Mouse (Mus musculus) liver, embryonic 12.5 days (tissue): ENCODE results near the gene Pccb. TPM values are rescaled to one million over a fixed set of nuclear protein-coding genes. Genes with fewer than 3 reads are reported as not detected.

Source experiments
- ATAC-seq: fragments of 200-750 bp; cut with Nextera tagmentation; 2 replicates; pipeline ENCODE4 v1.8.0; 2017; ENCODE audit warnings: moderate number of reproducible peaks, mild to moderate bottlenecking, moderate library complexity
- H3K27ac ChIP-seq: fragments of 300-500 bp; sonication (generic); 2 replicates; pipeline ENCODE4 v1.5.1; 2016; ENCODE audit warnings: mild to moderate bottlenecking
- H3K27me3 ChIP-seq: fragments of 300-500 bp; sonication (generic); replicated peaks from 2 replicates; pipeline ENCODE4 v1.6.1; 2016; ENCODE audit warnings: mild to moderate bottlenecking, moderate library complexity
- H3K36me3 ChIP-seq: fragments of 300-500 bp; sonication (generic); 2 replicates; pipeline ENCODE4 v1.6.1; 2016; ENCODE audit warnings: mild to moderate bottlenecking, moderate library complexity
- H3K4me1 ChIP-seq: fragments of 300-500 bp; sonication (generic); 2 replicates; pipeline ENCODE4 v1.6.1; 2016
- H3K4me2 ChIP-seq: fragments of 300-500 bp; sonication (generic); 2 replicates; pipeline ENCODE4 v1.6.1; 2016; ENCODE audit warnings: mild to moderate bottlenecking, moderate library complexity
- H3K4me3 ChIP-seq: fragments of 300-500 bp; sonication (generic); 2 replicates; pipeline ENCODE4 v1.5.1; 2016; ENCODE audit warnings: mild to moderate bottlenecking, moderate library complexity
- H3K9ac ChIP-seq: fragments of 300-500 bp; sonication (generic); 2 replicates; pipeline ENCODE4 v1.6.1; 2016; ENCODE audit warnings: mild to moderate bottlenecking, moderate library complexity
- H3K9me3 ChIP-seq: fragments of 300-500 bp; sonication (generic); replicated peaks from 2 replicates; pipeline ENCODE4 v1.6.1; 2016; ENCODE audit warnings: mild to moderate bottlenecking, moderate library complexity
- WGBS: fragments of 180-500 bp; shearing (Covaris S2); methylation state at CpG from one replicate; pipeline ENCODE4 v1.1.7; 2016; ENCODE audit not compliant: insufficient replicate concordance; 5-methylcytosine and 5-hydroxymethylcytosine counted together
- polyA plus RNA-seq: library from polyadenylated mRNA; unstranded; fragments of >200 nt; fragmentation: Nextera tagmentation; extraction: Ambion mirVana; gene quantifications from 2 replicates; pipeline ENCODE4 v1.2.1, GENCODE M21; 2016

Pccb gene
- polyA plus RNA-seq, 1 experiment from 2014 or later = 7.2 TPM

DNA sequence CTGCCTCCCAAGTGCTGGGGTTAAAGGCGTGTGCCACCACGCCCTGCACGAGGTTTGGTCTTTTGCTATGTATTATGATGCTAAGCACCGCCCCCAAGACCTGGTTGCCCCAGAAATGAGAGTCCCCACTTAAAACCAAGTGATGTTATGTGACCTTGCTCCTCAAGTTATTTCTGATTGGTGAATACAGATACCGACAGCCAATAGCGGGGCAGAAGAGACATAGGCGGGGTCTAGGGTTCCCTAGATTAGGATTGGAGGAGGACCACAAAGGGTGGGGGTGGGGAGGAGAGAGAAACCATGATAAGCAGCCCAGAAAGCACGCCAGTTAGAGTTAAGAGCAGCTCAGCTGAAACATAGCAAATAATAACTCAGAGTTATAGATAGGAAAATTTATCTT lies 31.9 kb downstream of the Pccb start:
- peaks cover 19% of the 10 kb centered on the region for H3K36me3 ChIP-seq
- H3K4me2 ChIP-seq = no peak overlapping the region
- H3K27me3 ChIP-seq = no peaks in the 10 kb centered on the region
- no peak for ATAC-seq
- no peak overlapping the region for H3K4me3 ChIP-seq
- no peak overlapping the region for H3K27ac ChIP-seq
- H3K9ac ChIP-seq = no peak overlapping the region
- WGBS = 83% methylated on average over 8 of the region's 8 CpGs
- no peaks in the 10 kb centered on the region for H3K4me1 ChIP-seq
- H3K9me3 ChIP-seq = peaks cover 13% of the 10 kb centered on the region

DNA sequence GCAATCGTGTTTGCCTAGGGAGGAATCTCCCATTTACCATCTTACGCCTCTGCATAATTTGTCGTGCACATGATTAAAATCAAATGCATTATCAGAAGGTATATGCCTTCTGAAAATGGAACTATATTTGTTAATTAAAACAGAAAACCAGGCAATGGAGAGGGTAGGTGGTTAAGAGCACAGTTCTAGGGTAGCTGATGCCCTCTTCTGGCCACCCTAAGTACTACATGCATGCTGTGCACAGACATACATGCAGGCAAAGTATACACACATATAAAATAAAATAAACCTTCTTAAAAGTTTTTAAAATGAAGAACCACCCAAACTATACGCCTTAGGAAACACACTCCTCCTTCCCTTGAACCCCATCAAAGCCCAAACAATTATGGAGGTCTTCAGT lies 32.6 kb downstream of the Pccb start:
- no peak for ATAC-seq
- Histone ChIP-seq H3K27ac (no peak overlapping the region), H3K9me3 (peaks cover 13% of the 10 kb centered on the region), H3K9ac (no peak overlapping the region), H3K4me2 (no peak overlapping the region), H3K36me3 (peaks cover 19% of the 10 kb centered on the region), H3K27me3 (no peaks in the 10 kb centered on the region), H3K4me3 (no peak overlapping the region), H3K4me1 (no peaks in the 10 kb centered on the region)
- WGBS = 86% methylated on average over 4 of the region's 4 CpGs

DNA sequence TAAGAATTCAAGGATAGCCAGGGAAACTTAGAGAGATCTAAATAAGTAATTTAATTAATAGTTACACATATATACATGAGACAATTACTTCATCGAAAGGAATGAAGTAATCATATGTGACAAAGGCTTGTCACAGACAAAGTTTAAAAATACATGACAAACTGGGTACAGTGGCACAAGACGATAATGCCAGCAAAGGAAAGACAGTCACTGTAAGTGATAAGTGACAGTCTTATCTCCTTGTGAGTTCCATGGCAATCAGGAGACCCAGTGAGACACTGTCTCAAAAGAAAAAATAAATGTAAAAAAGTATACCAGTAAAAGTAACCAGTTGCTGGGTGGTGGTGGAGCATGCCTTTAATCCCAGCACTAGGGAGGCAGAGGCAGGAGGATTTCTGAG lies 37.6 kb downstream of the Pccb start:
- Histone ChIP-seq H3K9me3 (no peaks in the 10 kb centered on the region), H3K27me3 (no peaks in the 10 kb centered on the region), H3K4me1 (peaks cover 12% of the 10 kb centered on the region; the same call in 1 of the 2 replicates), H3K36me3 (peaks cover 24% of the 10 kb centered on the region), H3K9ac (no peak overlapping the region), H3K27ac (no peak overlapping the region), H3K4me2 (no peak overlapping the region), H3K4me3 (no peak overlapping the region)
- ATAC-seq = peak; percentile 68
- 43% methylated on average over 2 of the region's 2 CpGs for WGBS

DNA sequence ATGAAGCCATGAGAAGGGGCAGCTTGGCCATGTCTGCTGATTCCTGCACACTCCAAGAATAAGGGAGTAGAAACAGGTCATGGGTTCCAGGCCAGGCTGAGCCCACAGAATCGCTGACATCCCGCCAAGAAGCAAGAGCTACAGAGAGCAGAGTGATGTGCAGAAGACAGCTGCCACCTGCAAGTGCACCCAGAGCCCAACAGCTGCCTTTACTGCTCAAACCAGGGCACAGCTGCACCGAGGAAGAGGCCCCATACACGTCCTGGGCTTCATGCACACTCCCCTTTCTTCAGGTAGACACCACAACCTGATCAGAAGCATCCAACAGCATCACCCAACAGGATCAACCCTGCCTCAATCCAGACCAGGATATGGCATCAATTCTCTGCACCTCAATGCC lies 40.8 kb downstream of the Pccb start:
- Histone ChIP-seq H3K9me3 (no peaks in the 10 kb centered on the region), H3K4me2 (no peak overlapping the region), H3K27me3 (no peaks in the 10 kb centered on the region), H3K9ac (no peak overlapping the region), H3K4me1 (peaks cover 12% of the 10 kb centered on the region; the same call in 1 of the 2 replicates), H3K36me3 (peaks cover 28% of the 10 kb centered on the region), H3K27ac (no peak overlapping the region), H3K4me3 (no peak overlapping the region)
- ATAC-seq = no peak
- 72% methylated on average over 4 of the region's 4 CpGs for WGBS

DNA sequence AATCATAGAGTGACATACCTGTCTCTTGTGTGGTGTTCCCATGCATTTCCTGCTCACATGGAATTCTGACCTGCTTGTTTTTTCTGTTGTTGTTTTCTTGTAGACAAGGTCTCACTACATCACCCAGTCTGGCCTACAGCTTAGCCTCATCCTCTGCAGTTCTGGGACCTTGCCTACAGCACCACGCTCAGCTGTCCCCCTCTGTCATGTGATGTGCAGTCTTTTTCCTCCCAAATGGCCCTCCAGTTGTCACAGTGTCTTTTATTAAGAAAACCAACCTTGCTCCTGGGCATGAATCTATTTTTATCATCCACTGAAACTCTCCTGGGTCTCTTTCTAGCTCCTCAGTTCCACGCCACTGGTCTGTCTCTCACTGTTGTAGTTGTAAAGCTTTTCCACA lies 42.5 kb downstream of the Pccb start:
- H3K36me3 ChIP-seq = peaks cover 19% of the 10 kb centered on the region
- no peaks in the 10 kb centered on the region for H3K27me3 ChIP-seq
- H3K27ac ChIP-seq = no peak overlapping the region
- H3K9me3 ChIP-seq = no peaks in the 10 kb centered on the region
- H3K4me3 ChIP-seq = no peak overlapping the region
- no peak overlapping the region for H3K4me2 ChIP-seq
- ATAC-seq = no peak
- H3K9ac ChIP-seq = no peak overlapping the region
- 69% methylated on average over 2 of the region's 2 CpGs for WGBS
- peaks cover 21% of the 10 kb centered on the region for H3K4me1 ChIP-seq

DNA sequence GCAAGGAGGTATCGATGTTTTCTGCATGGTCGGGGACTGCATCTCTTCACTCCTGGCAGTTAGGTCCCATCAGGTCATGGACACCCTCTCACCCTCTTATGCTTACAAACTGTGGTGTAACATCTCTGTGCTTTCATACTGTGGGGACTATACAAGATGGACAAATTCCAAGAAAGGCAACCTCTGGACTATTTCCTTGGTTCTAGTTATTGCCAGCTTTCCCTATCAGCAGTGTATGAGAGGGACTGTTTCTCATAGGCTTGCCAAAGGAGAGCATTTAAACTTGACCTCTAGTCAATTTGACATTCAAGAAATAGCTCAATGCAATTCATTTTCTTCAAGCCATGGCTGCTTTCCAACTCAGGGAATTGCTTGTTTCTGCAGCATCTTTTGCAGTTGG lies 43.4 kb downstream of the Pccb start:
- H3K4me1 ChIP-seq = peaks cover 17% of the 10 kb centered on the region
- H3K27ac ChIP-seq = no peak overlapping the region
- ATAC-seq = no peak
- H3K4me3 ChIP-seq = no peak overlapping the region
- peaks cover 19% of the 10 kb centered on the region for H3K36me3 ChIP-seq
- no peak overlapping the region for H3K4me2 ChIP-seq
- H3K9me3 ChIP-seq = no peaks in the 10 kb centered on the region
- 81% methylated on average over 2 of the region's 2 CpGs for WGBS
- no peak overlapping the region for H3K9ac ChIP-seq
- no peaks in the 10 kb centered on the region for H3K27me3 ChIP-seq

DNA sequence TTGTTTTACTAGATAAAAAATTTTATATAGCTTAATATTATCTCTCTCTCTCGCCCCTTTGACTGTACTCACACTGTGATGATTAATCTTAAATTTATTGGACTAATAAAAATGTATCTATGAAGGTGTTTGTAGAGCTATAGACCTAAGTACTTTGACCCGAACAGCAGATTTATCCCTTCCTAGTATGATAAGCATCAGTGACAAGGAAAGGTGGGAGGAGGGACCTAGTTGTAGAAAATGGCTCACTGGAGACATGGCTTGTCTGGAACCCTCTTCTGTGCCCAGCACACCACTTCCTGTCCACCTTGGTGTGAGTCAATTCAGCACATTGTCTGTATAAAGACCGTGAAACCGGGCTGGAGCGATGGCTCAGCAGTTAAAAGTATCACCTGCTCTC lies 44.1 kb downstream of the Pccb start:
- H3K9me3 ChIP-seq = no peaks in the 10 kb centered on the region
- H3K4me3 ChIP-seq = no peak overlapping the region
- no peak overlapping the region for H3K27ac ChIP-seq
- H3K27me3 ChIP-seq = no peaks in the 10 kb centered on the region
- ATAC-seq = no peak
- no peak overlapping the region for H3K9ac ChIP-seq
- no peak overlapping the region for H3K4me2 ChIP-seq
- peaks cover 10% of the 10 kb centered on the region for H3K4me1 ChIP-seq
- peaks cover 19% of the 10 kb centered on the region for H3K36me3 ChIP-seq
- WGBS = 77% methylated on average over 5 of the region's 5 CpGs

DNA sequence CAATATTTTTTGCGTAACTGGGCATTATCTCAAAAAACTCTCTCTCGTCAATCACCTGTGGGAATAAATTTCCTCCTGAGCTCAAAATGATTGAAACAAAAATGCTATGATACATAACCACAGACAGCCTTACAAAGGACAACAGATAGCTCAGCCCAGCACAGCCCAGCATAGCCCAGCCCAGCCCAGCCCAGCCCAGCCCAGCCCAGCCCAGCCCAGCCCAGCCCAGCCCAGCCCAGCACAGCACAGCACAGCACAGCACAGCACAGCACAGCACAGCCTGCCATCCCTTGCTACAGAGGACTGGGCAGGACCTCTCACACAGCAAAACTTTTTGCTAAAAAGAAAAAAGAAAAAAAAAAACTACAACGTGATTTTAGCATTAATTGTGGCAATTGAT lies 46.8 kb downstream of the Pccb start:
- Histone ChIP-seq H3K4me2 (no peak overlapping the region), H3K27me3 (no peaks in the 10 kb centered on the region), H3K27ac (no peak overlapping the region), H3K36me3 (peaks cover 14% of the 10 kb centered on the region), H3K9me3 (no peaks in the 10 kb centered on the region), H3K4me3 (no peak overlapping the region), H3K9ac (no peak overlapping the region), H3K4me1 (peaks cover 9% of the 10 kb centered on the region)
- 70% methylated on average over 3 of the region's 3 CpGs for WGBS
- peak; percentile 77 for ATAC-seq

DNA sequence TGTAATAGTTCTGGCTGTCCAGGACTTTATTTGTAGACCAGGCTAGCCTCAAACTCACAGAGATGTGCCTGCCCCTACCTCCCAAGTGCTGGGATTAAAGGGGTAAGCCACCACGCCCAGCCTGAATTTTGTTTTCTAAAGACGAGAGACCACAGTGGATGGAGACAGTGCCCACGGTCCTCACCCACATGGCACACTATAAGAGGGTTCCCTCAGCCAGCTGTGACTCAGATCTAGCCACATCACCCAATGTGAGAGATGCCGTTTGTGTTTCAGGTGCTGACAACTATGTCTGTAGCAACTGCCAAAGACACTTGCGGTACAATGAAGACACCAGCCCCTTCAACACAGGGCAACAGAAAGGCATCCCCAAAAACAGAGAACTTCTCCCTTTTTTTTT lies 47.7 kb downstream of the Pccb start:
- Histone ChIP-seq H3K36me3 (peaks cover 14% of the 10 kb centered on the region), H3K4me1 (peaks cover 9% of the 10 kb centered on the region), H3K4me2 (no peak overlapping the region), H3K9ac (no peak overlapping the region), H3K9me3 (no peaks in the 10 kb centered on the region), H3K27me3 (no peaks in the 10 kb centered on the region), H3K4me3 (no peak overlapping the region), H3K27ac (no peak overlapping the region)
- ATAC-seq = no peak
- 85% methylated on average over 5 of the region's 5 CpGs for WGBS

DNA sequence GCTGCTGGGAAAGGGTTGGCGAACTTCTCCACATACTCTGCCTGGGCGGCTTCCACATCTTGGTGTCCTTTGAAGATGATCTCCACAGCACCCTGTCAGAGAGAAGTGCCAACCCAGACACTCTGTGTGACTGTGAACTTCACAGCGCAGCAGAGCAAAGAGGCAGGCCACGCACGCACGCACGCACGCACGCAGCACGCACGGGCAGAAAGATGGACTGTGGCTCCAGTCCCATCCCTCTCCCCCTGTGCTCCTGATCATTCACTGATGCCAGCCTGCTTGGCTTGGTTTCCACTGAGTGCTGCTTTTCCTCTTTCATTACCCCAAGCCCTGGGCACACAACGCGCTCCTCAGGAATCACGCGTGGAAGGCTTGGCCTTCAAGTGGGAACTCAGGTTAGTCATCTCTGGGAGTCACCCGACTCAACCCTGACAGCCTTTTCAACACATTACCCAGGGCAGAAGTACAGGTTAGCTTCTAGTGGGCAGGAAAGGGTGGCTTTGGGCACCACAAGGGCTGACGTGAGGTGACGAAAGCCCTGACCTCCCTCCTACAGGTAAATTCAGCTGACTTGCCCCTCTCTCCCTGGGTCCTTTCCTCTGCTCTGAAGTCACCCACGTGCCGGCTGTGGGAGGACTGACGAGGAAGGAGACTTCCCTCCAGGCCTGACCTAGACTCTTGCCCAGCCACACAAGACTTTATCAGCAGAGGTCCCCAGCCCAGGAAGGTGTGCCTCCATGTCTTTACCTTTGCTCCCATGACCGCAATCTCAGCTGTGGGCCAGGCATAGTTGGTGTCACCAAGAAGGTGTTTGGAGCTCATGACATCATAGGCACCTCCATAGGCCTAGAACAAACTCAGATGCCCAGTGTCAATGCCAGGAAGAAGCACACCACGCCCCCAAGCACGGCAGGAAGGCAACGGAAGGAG lies 50.1 kb downstream of the Pccb start:
- WGBS = 89% methylated on average over 25 of the region's 25 CpGs

DNA sequence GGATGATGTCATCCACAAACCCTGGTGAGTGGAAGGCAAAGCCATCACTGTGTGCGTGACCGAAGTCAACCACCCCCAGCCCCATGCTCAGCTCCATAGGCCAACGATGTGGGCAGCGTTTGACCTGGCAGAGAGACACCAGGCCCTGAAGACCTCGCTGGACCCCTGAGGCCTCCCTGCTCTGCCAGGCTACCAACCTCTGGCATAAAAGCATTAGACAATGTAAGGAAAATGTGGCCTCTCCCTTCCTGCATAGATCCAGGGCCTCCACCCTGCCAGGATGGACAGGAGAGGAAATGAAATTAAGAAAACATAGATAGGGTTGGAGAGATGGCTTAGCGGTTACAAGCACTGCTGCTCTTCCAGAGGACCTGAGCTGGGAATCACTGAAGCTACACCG lies 51.9 kb downstream of the Pccb start:
- Histone ChIP-seq H3K9ac (no peak overlapping the region), H3K27ac (no peak overlapping the region), H3K9me3 (no peaks in the 10 kb centered on the region), H3K4me1 (peaks cover 6% of the 10 kb centered on the region), H3K4me3 (no peak overlapping the region), H3K4me2 (no peak overlapping the region), H3K36me3 (peaks cover 5% of the 10 kb centered on the region), H3K27me3 (no peaks in the 10 kb centered on the region)
- ATAC-seq = no peak
- WGBS = 72% methylated on average over 7 of the region's 7 CpGs

More for the DNA sequence above, 50.1 kb downstream of the Pccb start:
- H3K27me3 ChIP-seq = no peaks in the 10 kb centered on the region
- H3K9ac ChIP-seq = no peak overlapping the region
- no peak overlapping the region for H3K27ac ChIP-seq
- no peak overlapping the region for H3K4me2 ChIP-seq
- ATAC-seq = no peak
- peaks cover 9% of the 10 kb centered on the region for H3K4me1 ChIP-seq
- no peaks in the 10 kb centered on the region for H3K9me3 ChIP-seq
- no peak overlapping the region for H3K4me3 ChIP-seq
- peaks cover 11% of the 10 kb centered on the region for H3K36me3 ChIP-seq

DNA sequence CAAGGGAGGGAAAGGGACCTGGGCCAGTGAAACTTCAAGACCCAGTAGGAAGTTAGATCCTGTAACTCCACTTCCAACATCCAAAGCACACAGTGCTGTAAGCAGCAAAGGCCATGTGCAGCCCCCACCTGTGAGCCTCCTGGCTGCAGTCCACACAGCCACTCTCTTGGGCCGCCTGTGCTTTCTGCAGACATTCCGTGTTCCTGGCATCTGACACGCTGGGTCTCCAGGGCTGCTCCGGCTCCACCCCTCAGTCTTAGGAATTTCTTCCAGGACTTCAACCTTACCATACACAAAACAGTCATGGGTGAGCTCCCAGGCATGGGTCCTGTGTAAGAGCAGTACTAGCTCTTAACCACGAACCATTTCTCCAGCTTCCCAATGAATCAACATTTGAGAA lies 55.4 kb downstream of the Pccb start:
- 77% methylated on average over 5 of the region's 5 CpGs for WGBS
- Histone ChIP-seq H3K9me3 (no peaks in the 10 kb centered on the region), H3K4me1 (no peaks in the 10 kb centered on the region), H3K4me3 (no peak overlapping the region), H3K4me2 (no peak overlapping the region), H3K27ac (no peak overlapping the region), H3K36me3 (no peaks in the 10 kb centered on the region), H3K27me3 (no peaks in the 10 kb centered on the region), H3K9ac (no peak overlapping the region)
- ATAC-seq = no peak

DNA sequence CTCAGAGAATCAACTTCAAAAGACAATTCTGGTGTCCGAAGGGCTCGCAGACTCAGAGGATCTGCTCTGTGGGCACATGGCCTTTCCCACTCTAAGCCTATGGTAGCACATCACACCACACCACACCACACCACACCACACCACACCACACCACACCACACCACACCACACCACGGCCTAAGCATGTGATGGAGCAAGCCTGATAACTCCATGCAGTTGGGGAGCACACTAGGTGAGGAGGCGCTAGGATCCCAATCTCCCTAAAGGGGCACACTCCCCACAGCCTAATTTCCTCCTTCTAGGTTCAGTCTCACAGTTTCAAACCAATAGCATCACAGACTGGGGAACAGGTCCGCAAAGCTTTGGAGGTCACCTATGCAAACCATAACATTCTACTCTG lies 56.0 kb downstream of the Pccb start:
- Histone ChIP-seq H3K36me3 (no peaks in the 10 kb centered on the region), H3K27me3 (no peaks in the 10 kb centered on the region), H3K4me1 (no peaks in the 10 kb centered on the region), H3K4me2 (no peak overlapping the region), H3K27ac (no peak overlapping the region), H3K9me3 (no peaks in the 10 kb centered on the region), H3K4me3 (no peak overlapping the region), H3K9ac (no peak overlapping the region)
- 84% methylated on average over 5 of the region's 5 CpGs for WGBS
- no peak for ATAC-seq
